Mouse (Mus musculus) midbrain, embryonic 10.5 days (tissue): ENCODE measurements around the gene Gm9999. TPM values are rescaled to one million over a fixed set of nuclear protein-coding genes. Genes with fewer than 3 reads are reported as not detected.
"Not testable (repeated sequence)": the region's sequence is repeated elsewhere in the genome, so short reads cannot be mapped to it uniquely, and the experiment has no call there.

Source experiments
- DNase-seq: peaks from one replicate; pipeline ENCODE4 v3.0.0-alpha.2; 2017; ENCODE audit warnings: low spot score
- H3K27ac ChIP-seq: fragments of 300-500 bp; sonication (generic); replicated peaks from 2 replicates; pipeline ENCODE4 v1.5.1; 2016; ENCODE audit warnings: mild to moderate bottlenecking
- H3K27me3 ChIP-seq: fragments of 300-500 bp; sonication (generic); 2 replicates; pipeline ENCODE4 v1.6.1; 2016; ENCODE audit warnings: low read depth, mild to moderate bottlenecking; ENCODE audit not compliant: poor library complexity, severe bottlenecking
- H3K36me3 ChIP-seq: fragments of 300-500 bp; sonication (generic); 2 replicates; pipeline ENCODE4 v1.6.1; 2016; ENCODE audit warnings: mild to moderate bottlenecking, moderate library complexity
- H3K4me1 ChIP-seq: fragments of 300-500 bp; sonication (generic); 2 replicates; pipeline ENCODE4 v1.6.1; 2016
- H3K4me3 ChIP-seq: fragments of 300-500 bp; sonication (generic); 2 replicates; pipeline ENCODE4 v1.5.1; 2016; ENCODE audit warnings: mild to moderate bottlenecking, moderate library complexity
- H3K9me3 ChIP-seq: fragments of 300-500 bp; sonication (generic); replicated peaks from 2 replicates; pipeline ENCODE4 v1.6.1; 2016; ENCODE audit warnings: mild to moderate bottlenecking
- WGBS: fragments of 180-500 bp; shearing (Covaris S2); methylation state at CpG from one replicate; pipeline ENCODE4 v1.1.7; 2016; 5-methylcytosine and 5-hydroxymethylcytosine counted together
- polyA plus RNA-seq: library from polyadenylated mRNA; unstranded; fragments of >200 nt; fragmentation: Nextera tagmentation; extraction: Ambion mirVana; gene quantifications from 2 replicates; pipeline ENCODE4 v1.2.1, GENCODE M21; 2016

The Gm9999 gene
- polyA plus RNA-seq, 1 experiment from 2014 or later: not detected

- Histone ChIP-seq H3K36me3 (no peaks in the 10 kb centered on the region), H3K27ac (no peak overlapping the region), H3K9me3 (no peaks in the 10 kb centered on the region), H3K4me3 (no peak overlapping the region), H3K4me1 (peaks cover 5% of the 10 kb centered on the region; the same call in 1 of the 2 replicates), H3K27me3 (no peaks in the 10 kb centered on the region)
- DNase-seq: no peak
- WGBS: 16% methylated on average over 8 of the region's 8 CpGs
Observed at GRCm38 (mm10) chr7:47020956-47021355, 37.6 kb downstream of the Gm9999 start.

DNA sequence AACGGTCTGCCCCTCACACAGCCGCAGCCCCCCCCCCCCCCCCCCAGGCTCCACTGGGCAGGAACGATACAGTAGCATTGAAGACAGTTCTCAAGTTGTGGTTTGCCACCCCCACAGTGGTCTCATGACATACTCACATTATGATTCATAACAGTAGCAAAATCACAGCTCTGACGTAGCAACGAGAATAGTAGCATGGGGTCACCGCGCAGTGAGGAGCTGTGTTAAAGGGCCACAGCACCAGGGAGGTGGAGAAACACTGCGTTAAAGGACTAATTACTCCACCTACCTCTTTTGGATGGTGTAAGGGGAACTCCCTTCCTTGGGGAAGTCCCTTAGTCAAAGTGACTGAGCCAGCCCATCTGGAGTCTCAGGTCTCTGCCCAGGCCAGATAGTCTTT lies 39.1 kb downstream of the Gm9999 start:
- Histone ChIP-seq H3K9me3 (no peaks in the 10 kb centered on the region), H3K36me3 (no peaks in the 10 kb centered on the region), H3K27me3 (no peaks in the 10 kb centered on the region), H3K4me3 (no peak overlapping the region), H3K27ac (no peak overlapping the region), H3K4me1 (peaks cover 5% of the 10 kb centered on the region; the same call in 1 of the 2 replicates)
- DNase-seq: no peak
- WGBS: 78% methylated on average over 8 of the region's 8 CpGs

GRCm38 (mm10) chr7:47023530-47023929 lies 40.1 kb downstream of the Gm9999 start:
- Histone ChIP-seq H3K27me3 (no peaks in the 10 kb centered on the region), H3K9me3 (no peaks in the 10 kb centered on the region), H3K36me3 (no peaks in the 10 kb centered on the region), H3K4me3 (no peak overlapping the region), H3K4me1 (peaks cover 5% of the 10 kb centered on the region; the same call in 1 of the 2 replicates), H3K27ac (no peak overlapping the region)
- peak; percentile 74 for DNase-seq
- 21% methylated on average over 6 of the region's 6 CpGs for WGBS

DNA sequence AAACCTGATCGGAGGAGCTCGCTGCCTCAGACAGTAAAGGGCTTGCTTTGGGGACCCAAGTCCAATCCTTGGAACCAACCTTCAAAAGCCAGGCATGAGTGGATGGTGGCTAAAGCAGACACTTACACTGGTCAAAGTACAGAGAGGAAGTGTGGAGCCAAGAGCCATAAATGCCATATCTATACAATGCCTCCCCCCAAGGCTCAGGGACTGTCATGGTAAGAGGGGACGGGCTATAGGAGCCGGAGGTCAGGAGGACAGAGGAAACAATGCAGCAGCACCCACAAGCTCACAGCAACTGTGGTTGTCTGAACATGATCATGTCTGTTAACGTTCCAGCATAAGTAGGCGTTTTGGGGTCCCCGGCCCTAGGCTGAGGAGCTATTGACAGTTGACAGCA lies 41.1 kb downstream of the Gm9999 start:
- 93% methylated on average over 7 of the region's 7 CpGs for WGBS
- no peaks in the 10 kb centered on the region for H3K27me3 ChIP-seq
- H3K27ac ChIP-seq: no peak overlapping the region
- no peak for DNase-seq
- H3K9me3 ChIP-seq: no peaks in the 10 kb centered on the region
- no peak overlapping the region for H3K4me3 ChIP-seq
- H3K36me3 ChIP-seq: no peaks in the 10 kb centered on the region
- peaks cover 5% of the 10 kb centered on the region; the same call in 1 of the 2 replicates for H3K4me1 ChIP-seq

GRCm38 (mm10) chr7:47025429-47025828 lies 42.0 kb downstream of the Gm9999 start:
- Histone ChIP-seq H3K9me3 (no peaks in the 10 kb centered on the region), H3K27ac (no peak overlapping the region), H3K4me1 (no peaks in the 10 kb centered on the region), H3K36me3 (no peaks in the 10 kb centered on the region), H3K27me3 (no peaks in the 10 kb centered on the region), H3K4me3 (no peak overlapping the region)
- 87% methylated on average over 9 of the region's 9 CpGs for WGBS
- no peak for DNase-seq

- H3K9me3 ChIP-seq, H3K27me3 ChIP-seq, DNase-seq, H3K4me3 ChIP-seq, H3K36me3 ChIP-seq, H3K4me1 ChIP-seq, H3K27ac ChIP-seq: not testable (repeated sequence)
- 90% methylated on average over 3 of the region's 3 CpGs for WGBS
Observed at GRCm38 (mm10) chr7:47026899-47027298, 43.5 kb downstream of the Gm9999 start.

DNA sequence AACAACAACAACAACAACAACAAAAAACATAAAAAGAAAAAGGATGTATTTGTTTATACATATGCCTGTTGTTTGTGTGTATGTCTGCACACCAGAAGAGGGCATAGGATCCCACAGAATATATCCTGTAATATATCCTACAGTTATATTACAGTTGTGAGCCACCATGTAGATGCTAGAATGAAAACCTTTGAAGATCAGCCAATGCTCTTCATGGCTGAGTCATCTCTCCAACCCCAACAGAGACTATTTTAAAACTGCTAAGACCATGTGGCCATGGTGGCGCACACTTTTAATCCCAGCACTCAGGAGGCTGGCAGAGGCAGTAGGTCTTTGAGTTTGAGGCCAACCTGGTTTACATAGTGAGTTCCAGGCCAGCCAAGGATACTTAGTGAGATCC lies 44.1 kb downstream of the Gm9999 start:
- H3K4me3 ChIP-seq: no peak overlapping the region
- no peak overlapping the region for H3K27ac ChIP-seq
- no peaks in the 10 kb centered on the region for H3K27me3 ChIP-seq
- no peaks in the 10 kb centered on the region for H3K4me1 ChIP-seq
- no peaks in the 10 kb centered on the region for H3K9me3 ChIP-seq
- 95% methylated on average over 1 of the region's 1 CpGs for whole genome bisulfite sequencing
- no peak for DNase-seq
- no peaks in the 10 kb centered on the region for H3K36me3 ChIP-seq

DNA sequence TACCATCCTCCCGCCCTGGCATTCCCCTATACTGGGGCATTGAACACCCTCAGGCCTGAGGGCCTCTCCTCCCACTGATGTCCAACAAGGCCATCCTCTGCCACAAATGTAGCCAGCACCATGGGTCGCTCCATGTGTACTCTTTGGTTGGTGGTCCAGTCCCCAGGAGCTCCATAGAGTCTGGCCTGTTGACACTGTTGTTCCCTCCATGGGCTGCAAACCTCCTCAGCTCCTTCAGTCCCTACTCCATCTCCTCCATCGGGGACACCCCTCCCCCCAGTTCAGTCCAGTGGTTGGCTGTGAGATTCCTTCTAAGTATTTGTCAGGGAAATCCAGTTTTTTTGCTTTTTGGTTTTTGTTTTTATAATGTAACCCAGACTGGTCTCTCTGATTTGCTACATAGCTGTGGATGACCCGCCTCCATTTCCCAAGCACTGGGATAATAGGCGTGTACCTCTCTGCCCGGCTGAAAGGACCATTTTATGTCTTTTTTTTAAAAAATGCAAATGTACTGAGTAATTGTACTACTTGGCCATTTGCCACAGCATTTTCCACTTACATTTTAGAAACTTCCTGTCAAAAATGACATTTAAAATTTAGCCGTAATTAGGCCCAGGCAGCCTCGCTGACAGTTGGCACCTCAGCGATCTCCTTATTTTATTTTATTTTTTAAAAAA lies 47.3 kb downstream of the Gm9999 start:
- Histone ChIP-seq H3K4me1 (no peaks in the 10 kb centered on the region), H3K27me3 (no peaks in the 10 kb centered on the region), H3K4me3 (no peak overlapping the region), H3K27ac (no peak overlapping the region), H3K9me3 (no peaks in the 10 kb centered on the region), H3K36me3 (no peaks in the 10 kb centered on the region)
- DNase-seq: no peak
- WGBS: 90% methylated on average over 9 of the region's 9 CpGs

- Histone ChIP-seq H3K27ac (no peak overlapping the region), H3K36me3 (no peaks in the 10 kb centered on the region), H3K4me1 (no peaks in the 10 kb centered on the region), H3K4me3 (no peak overlapping the region), H3K27me3 (no peaks in the 10 kb centered on the region), H3K9me3 (no peaks in the 10 kb centered on the region)
- no peak for DNase-seq
- WGBS: 88% methylated on average over 4 of the region's 4 CpGs
Observed at GRCm38 (mm10) chr7:47031371-47031770, 48.0 kb downstream of the Gm9999 start.

- H3K9me3 ChIP-seq: no peaks in the 10 kb centered on the region
- no peaks in the 10 kb centered on the region for H3K36me3 ChIP-seq
- DNase-seq: no peak
- 88% methylated on average over 4 of the region's 4 CpGs for WGBS
- H3K27me3 ChIP-seq: no peaks in the 10 kb centered on the region
- no peaks in the 10 kb centered on the region for H3K4me1 ChIP-seq
- H3K4me3 ChIP-seq: no peak overlapping the region
- H3K27ac ChIP-seq: no peak overlapping the region
Observed at GRCm38 (mm10) chr7:47034785-47035384, 51.5 kb downstream of the Gm9999 start.

DNA sequence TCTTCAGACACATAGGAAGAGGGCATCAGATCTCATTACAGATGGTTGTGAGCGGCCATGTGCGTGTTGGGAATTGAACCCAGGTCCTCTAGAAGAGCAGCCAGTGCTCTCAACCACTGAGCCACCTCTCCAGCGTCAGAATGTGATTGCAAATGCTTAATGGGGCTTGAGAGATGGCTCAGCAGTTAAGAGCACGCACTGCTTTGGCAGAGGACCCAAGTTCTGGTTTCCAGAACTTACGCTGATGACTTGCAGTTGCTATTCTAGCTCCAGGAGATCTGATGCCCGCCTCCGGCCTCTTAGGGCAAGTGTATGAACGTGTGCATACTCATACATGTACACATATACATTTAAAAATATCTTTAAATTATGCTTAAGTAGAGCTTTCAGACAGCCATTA lies 52.0 kb downstream of the Gm9999 start:
- 81% methylated on average over 8 of the region's 8 CpGs for WGBS

More for the DNA sequence above, 52.0 kb downstream of the Gm9999 start:
- Histone ChIP-seq H3K27ac (no peak overlapping the region), H3K9me3 (no peaks in the 10 kb centered on the region), H3K4me3 (no peak overlapping the region), H3K4me1 (no peaks in the 10 kb centered on the region), H3K36me3 (no peaks in the 10 kb centered on the region), H3K27me3 (no peaks in the 10 kb centered on the region)
- no peak for DNase-seq
